Mouse (Mus musculus) MN1 (cell line): ENCODE data around the gene Sfxn3.

Experiments used
- DNase-seq: peaks from one replicate; pipeline ENCODE4 v3.0.0-alpha.2; 2016; ENCODE audit warnings: low spot score

Sfxn3 gene

GRCm38 (mm10) chr19:45076036-45076575 lies 28.8 kb downstream of the Sfxn3 start:
- peak; percentile 25 for DNase-seq

- DNase-seq, result peak; percentile 86
Observed at GRCm38 (mm10) chr19:45076586-45077510, 29.5 kb downstream of the Sfxn3 start.

GRCm38 (mm10) chr19:45077742-45078645 lies 30.7 kb downstream of the Sfxn3 start:
- peak; percentile 28 for DNase-seq

- DNase-seq, result peak; percentile 71
Observed at GRCm38 (mm10) chr19:45078971-45079764, 31.9 kb downstream of the Sfxn3 start.

GRCm38 (mm10) chr19:45079769-45080515 lies 32.6 kb downstream of the Sfxn3 start:
- peak; percentile 76 for DNase-seq

GRCm38 (mm10) chr19:45080711-45081110 lies 33.4 kb downstream of the Sfxn3 start:
- peak; percentile 22 for DNase-seq

GRCm38 (mm10) chr19:45081279-45081678 lies 34.0 kb downstream of the Sfxn3 start:
- DNase-seq, result peak; percentile 79

- peak; percentile 79 for DNase-seq
Observed at GRCm38 (mm10) chr19:45081841-45082550, 34.7 kb downstream of the Sfxn3 start.

- DNase-seq, result no peak
Observed at GRCm38 (mm10) chr19:45097868-45098267, 50.6 kb downstream of the Sfxn3 start.

- DNase-seq, result no peak
Observed at GRCm38 (mm10) chr19:45100486-45101270, 53.4 kb downstream of the Sfxn3 start.

- DNase-seq, result no peak
Observed at GRCm38 (mm10) chr19:45105591-45105990, 58.3 kb downstream of the Sfxn3 start.
